Mouse (Mus musculus) small intestine, adult 2 months (tissue): ENCODE measurements around the gene Pip4k2b. TPM values are rescaled to one million over a fixed set of nuclear protein-coding genes. Genes with fewer than 3 reads are reported as not detected.
A peak's percentile ranks its signal among the peaks of the same experiment; 100 is the strongest.

Experiments used
- H3K27ac ChIP-seq: fragments of 200-500 bp; 2 replicates; pipeline ENCODE4 v1.5.1; 2012; ENCODE audit warnings: low read depth, low read length, control low read depth, inconsistent platforms; ENCODE audit not compliant: insufficient read depth
- H3K27me3 ChIP-seq: fragments of 200-500 bp; 2 replicates; pipeline ENCODE4 v1.6.1; 2012; ENCODE audit warnings: mild to moderate bottlenecking, moderate library complexity, low read length, inconsistent platforms; ENCODE audit not compliant: control insufficient read depth, insufficient read depth
- H3K36me3 ChIP-seq: fragments of 200-500 bp; 2 replicates; pipeline ENCODE4 v1.6.1; 2012; ENCODE audit warnings: mild to moderate bottlenecking, low read length, control low read depth, inconsistent platforms; ENCODE audit not compliant: control insufficient read depth, insufficient read depth
- H3K4me1 ChIP-seq: fragments of 200-500 bp; 2 replicates; pipeline ENCODE4 v1.6.1; 2012; ENCODE audit warnings: low read length, inconsistent platforms, mixed read lengths; ENCODE audit not compliant: control insufficient read depth, insufficient read depth, insufficient read length
- H3K4me3 ChIP-seq: fragments of 200-500 bp; 2 replicates; pipeline ENCODE4 v1.5.1; 2012; ENCODE audit warnings: low read depth, mild to moderate bottlenecking, control low read depth, inconsistent platforms, low read length, moderate library complexity
- CTCF ChIP-seq: fragments of 200-500 bp; IDR thresholded peaks from 2 replicates; pipeline ENCODE4 v1.5.1; 2012; ENCODE audit warnings: low read depth, mild to moderate bottlenecking, control low read depth, inconsistent platforms, low read length, moderate library complexity, mixed read lengths; ENCODE audit not compliant: insufficient replicate concordance, insufficient read length; ENCODE audit errors: extremely low read depth
- POLR2A ChIP-seq: fragments of 200-500 bp; IDR thresholded peaks from 2 replicates; pipeline ENCODE4 v1.6.1; 2012; ENCODE audit warnings: low read depth, mild to moderate bottlenecking, control low read depth, inconsistent platforms, low read length, moderate library complexity
- WGBS: fragments of 180-500 bp; shearing (Covaris S2); methylation state at CpG from one replicate; pipeline ENCODE4 v1.1.7; 2018; 5-methylcytosine and 5-hydroxymethylcytosine counted together
- polyA plus RNA-seq: library from polyadenylated mRNA; depleted of rRNA; stranded (reverse); fragments of >200 nt; gene quantifications from 2 replicates; pipeline ENCODE4 v1.2.3, GENCODE M21; 2012

Gene Pip4k2b
- polyA plus RNA-seq, 1 experiment: 3.4 TPM

DNA sequence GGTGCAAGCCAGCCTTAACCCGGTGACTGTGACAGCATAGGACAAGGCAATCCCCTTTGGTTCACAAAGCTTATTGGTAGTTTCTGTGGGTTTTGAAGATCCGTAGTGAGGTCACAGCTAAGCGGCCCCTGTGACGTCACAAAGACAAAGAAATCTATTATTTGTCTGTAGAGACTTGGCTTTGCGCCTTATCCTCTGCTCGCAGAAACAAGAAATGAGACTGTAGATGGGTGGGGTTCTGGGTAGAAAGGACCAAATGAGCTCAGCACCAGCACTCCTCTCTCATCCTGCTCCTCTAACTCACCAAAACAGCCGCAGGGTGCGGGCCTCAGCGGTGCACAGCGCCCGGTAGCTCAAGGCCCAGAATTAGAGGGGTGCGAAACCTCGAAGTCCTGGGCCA lies 30.7 kb upstream of the Pip4k2b start:
- 74% methylated on average over 13 of the region's 13 CpGs for WGBS
- Histone ChIP-seq H3K36me3 (peaks cover 34% of the 10 kb centered on the region), H3K4me3 (no peak overlapping the region), H3K27me3 (no peaks in the 10 kb centered on the region), H3K4me1 (peaks cover 2% of the 10 kb centered on the region; the same call in 1 of the 2 replicates), H3K27ac (no peak overlapping the region)
- no peak for TF ChIP-seq CTCF
- no peak for TF ChIP-seq POLR2A

DNA sequence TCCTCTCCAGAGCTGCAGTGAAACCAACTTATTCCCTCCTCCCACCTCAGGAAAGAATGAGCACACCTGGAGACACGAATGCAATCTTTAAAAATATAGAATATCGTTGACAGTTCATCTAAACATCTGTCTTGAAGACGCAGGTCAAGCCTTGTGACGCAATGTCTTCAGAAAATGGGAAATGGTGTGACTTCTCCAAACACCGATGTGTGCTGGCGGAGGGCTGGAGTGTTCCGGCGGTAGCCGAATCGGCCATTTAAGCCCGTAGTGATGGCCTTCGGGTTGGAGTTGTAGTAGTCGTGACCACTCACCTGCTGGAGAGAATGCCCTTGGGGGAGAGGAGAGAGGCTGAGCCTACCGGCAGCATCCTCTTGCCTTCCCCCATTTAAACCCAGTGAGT lies 26.9 kb upstream of the Pip4k2b start:
- WGBS: 80% methylated on average over 14 of the region's 14 CpGs
- no peaks in the 10 kb centered on the region for H3K27me3 ChIP-seq
- TF ChIP-seq POLR2A (no peak), CTCF (no peak)
- H3K36me3 ChIP-seq: peaks cover 4% of the 10 kb centered on the region; the same call in 1 of the 2 replicates
- H3K27ac ChIP-seq: no peak overlapping the region
- H3K4me1 ChIP-seq: no peaks in the 10 kb centered on the region
- no peak overlapping the region for H3K4me3 ChIP-seq

DNA sequence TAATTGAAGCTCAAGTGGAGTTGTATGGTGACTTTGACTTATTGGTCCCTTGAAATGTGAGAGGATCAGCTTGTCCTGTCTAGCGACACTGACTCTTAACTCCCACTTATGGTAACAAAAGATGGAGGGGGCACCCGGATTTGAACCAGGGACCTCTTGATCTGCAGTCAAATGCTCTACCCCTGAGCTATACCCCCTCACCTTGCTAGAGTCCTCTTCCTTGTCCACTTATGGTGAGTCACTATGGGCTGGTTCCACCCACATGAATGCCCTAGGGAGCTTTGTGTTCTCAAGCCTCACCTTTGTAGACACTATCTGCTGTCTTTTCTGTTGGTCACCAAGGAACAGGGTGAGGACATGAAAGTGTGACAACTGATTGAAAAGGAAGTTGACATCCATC lies 25.2 kb upstream of the Pip4k2b start:
- no peaks in the 10 kb centered on the region for H3K36me3 ChIP-seq
- no peak for TF ChIP-seq POLR2A
- TF ChIP-seq CTCF: no peak
- H3K4me3 ChIP-seq: no peak overlapping the region
- 13% methylated on average over 2 of the region's 2 CpGs for WGBS
- peaks cover 6% of the 10 kb centered on the region for H3K4me1 ChIP-seq
- H3K27ac ChIP-seq: no peak overlapping the region
- no peaks in the 10 kb centered on the region for H3K27me3 ChIP-seq

DNA sequence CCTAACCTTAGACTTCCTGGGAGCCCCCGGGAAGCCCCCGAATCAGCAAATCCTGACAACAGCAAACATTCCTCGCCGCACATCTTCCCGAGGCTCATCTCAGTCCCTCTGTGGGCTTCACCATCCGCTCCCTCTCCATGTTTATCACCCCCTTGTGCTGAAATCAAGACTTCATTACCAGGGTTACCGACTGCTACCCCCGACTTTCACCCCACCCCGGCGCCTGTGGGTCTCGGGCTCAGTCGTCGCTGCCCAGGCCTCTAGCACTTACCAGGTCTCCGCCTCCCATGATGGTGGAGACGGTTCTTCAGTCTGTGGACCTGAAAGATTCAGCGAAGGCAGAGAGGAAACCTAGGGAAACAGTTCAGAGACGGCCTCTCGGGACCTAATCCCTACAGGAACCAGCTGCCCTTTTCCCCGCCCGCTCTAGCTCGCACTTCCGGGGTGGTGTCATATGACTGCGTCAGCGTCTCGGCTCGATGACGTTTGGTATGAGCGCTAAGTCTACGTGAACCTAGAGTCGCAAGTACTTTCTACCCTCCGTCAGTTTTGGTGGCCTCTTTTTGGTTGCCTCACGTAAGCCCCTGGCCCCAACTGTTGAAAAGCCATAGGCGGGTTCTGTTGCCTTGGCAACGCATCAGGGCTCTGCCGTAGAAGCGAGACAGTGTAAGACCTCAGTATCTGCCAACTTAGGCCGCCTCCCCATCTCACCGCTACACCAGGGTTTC lies 21.8 kb upstream of the Pip4k2b start, which contains the start of gene Cwc25:
Cwc25 (minus strand) TSS at position 403 of the 728 bp plus-strand sequence.
- under 1% methylated on average over 38 of the region's 38 CpGs for WGBS
- peak within 1 kb of the TSS; percentile 85 for H3K27ac ChIP-seq

DNA sequence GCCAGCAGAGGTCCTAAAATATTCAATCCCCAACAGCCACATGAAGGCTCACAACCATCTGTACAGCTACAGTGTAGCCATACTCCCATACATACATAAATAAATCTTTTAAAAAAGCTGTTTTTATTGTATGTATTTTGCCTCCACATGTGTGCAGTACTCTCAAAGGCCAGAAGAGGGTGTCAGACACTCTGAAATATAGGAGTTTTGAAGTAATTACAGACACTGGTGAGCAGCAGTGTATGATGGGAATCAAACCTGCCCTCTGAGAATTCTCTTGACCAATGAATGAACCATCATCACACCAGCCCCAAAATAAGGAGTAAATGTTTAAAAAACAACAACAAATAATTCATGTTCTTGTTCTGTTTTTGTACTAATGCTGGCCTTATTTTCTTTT lies 17.1 kb upstream of the Pip4k2b start:
- Histone ChIP-seq H3K27ac (no peak overlapping the region), H3K27me3 (no peaks in the 10 kb centered on the region), H3K4me3 (no peak overlapping the region), H3K4me1 (peaks cover 6% of the 10 kb centered on the region), H3K36me3 (peaks cover 28% of the 10 kb centered on the region)
- no peak for TF ChIP-seq CTCF

More for the DNA sequence above, 21.8 kb upstream of the Pip4k2b start, which contains the start of gene Cwc25:
- TF ChIP-seq POLR2A: peak; percentile 79
- TF ChIP-seq CTCF: no peak
- Histone ChIP-seq H3K27me3 (no peaks in the 10 kb centered on the region), H3K36me3 (peaks cover 16% of the 10 kb centered on the region), H3K4me3 (peak within 1 kb of the TSS; percentile 95), H3K4me1 (peaks cover 6% of the 10 kb centered on the region)

DNA sequence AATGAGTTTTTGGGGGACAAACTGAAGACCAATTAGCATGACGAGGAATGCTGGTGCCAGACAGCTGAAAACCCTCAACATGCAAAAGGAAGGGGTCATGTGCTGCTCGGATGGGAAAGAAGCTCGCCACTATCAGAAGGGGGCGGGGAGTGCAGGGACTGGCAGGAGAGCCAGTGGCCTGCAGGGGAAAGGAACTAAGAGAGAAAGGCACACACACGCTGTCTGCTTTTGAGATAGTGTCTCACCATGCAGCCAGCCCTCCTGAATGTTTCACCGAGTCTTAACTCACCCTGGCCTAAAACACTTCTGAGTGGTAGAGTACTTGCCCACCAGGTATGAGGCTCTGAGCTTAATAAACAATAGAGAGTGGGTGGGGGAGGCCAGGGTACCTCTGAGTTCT lies 14.4 kb upstream of the Pip4k2b start:
- H3K27ac ChIP-seq: no peak overlapping the region
- TF ChIP-seq CTCF: no peak
- TF ChIP-seq POLR2A: no peak
- 85% methylated on average over 6 of the region's 6 CpGs for WGBS
- no peaks in the 10 kb centered on the region for H3K4me1 ChIP-seq
- no peaks in the 10 kb centered on the region for H3K27me3 ChIP-seq
- no peak overlapping the region for H3K4me3 ChIP-seq
- peaks cover 36% of the 10 kb centered on the region for H3K36me3 ChIP-seq

DNA sequence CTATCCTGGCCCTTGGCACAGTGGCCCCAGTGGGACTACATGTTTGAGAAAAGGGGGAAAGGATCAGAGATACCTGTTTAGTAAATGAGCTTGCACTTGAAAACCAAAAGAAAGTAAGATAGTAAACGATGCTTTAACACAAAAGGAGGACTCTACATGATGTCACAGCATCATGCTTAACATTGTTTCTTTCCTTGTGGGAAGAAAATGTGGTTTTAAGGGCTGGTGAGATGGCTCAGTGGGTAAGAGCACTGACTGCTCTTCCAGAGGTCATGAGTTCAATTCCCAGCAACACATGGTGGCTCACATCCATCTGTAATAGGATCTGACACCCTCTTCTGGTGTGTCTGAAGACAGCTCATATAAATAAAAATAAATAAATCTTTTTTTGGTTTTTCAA lies 13.6 kb upstream of the Pip4k2b start:
- Histone ChIP-seq H3K27ac (no peak overlapping the region), H3K36me3 (peaks cover 41% of the 10 kb centered on the region)
- WGBS: 92% methylated on average over 1 of the region's 1 CpGs

DNA sequence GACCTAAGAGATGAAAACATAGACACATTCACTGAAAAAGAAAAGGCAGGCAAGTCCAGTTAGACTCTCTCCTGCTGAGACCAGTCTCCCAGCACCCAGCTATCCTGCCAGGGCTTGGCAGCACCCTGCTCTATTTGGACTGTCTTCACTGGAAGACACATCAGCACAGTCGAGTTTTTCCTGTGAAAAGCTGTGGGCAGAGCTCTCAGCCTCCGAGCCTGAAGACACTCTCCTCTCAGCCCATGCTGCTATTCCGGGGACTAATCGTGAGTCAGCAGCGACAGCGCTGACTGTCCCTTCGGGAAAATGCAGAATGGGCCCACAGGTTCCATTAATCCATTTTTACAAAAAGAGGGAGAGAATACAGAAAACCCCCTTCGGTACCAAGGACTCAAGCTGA lies 8.8 kb upstream of the Pip4k2b start:
- Histone ChIP-seq H3K4me3 (no peak overlapping the region), H3K27me3 (no peaks in the 10 kb centered on the region), H3K4me1 (no peaks in the 10 kb centered on the region), H3K27ac (no peak overlapping the region), H3K36me3 (peaks cover 52% of the 10 kb centered on the region)
- no peak for TF ChIP-seq CTCF
- TF ChIP-seq POLR2A: no peak
- WGBS: 95% methylated on average over 8 of the region's 8 CpGs

More for the DNA sequence above, 13.6 kb upstream of the Pip4k2b start:
- H3K4me3 ChIP-seq: no peak overlapping the region
- no peak for TF ChIP-seq CTCF
- TF ChIP-seq POLR2A: no peak
- no peaks in the 10 kb centered on the region for H3K4me1 ChIP-seq
- no peaks in the 10 kb centered on the region for H3K27me3 ChIP-seq
